ENCODE assay signal across 17 mouse cellular contexts in genomic region chr1:120020322-120020897, GRCm38 (mm10). TPM values are rescaled to one million over a fixed set of nuclear protein-coding genes. Genes with fewer than 3 reads are reported as not detected.
"Had no signal": no experiment of that assay in that cellular context is flagged by ENCODE, and none has a peak within 500 bp of the region (broad histone marks: within the 10 kb centered on the region; RNA-seq: fewer than 3 reads in every experiment).

No protein-coding gene starts in this region.

- H3K27me3 ChIP-seq: limb, embryonic 13.5 days; liver, embryonic 15.5 days; midbrain, embryonic 15.5 days; neural tube, embryonic 13.5 days had no signal

- ATAC-seq: intestine, postnatal 0 days; midbrain, embryonic 15.5 days had no signal

- DNase-seq: kidney, adult 8-10 months; kidney, postnatal 25 days; left cerebral cortex, postnatal 4 days; lung, embryonic 14.5 days; lung, postnatal 10 days; lung, postnatal 4 days; retina, postnatal 1 day; right cerebral cortex, postnatal 14 days had no signal

- H3K4me3 ChIP-seq: layer of hippocampus, adult 2 months; limb, embryonic 13.5 days; liver, embryonic 15.5 days; midbrain, embryonic 15.5 days; neural tube, embryonic 13.5 days had no signal

- H3K4me1 ChIP-seq: liver, embryonic 15.5 days; midbrain, embryonic 15.5 days; neural tube, embryonic 13.5 days had no signal

- H3K36me3 ChIP-seq: limb, embryonic 13.5 days; liver, embryonic 15.5 days; midbrain, embryonic 15.5 days; neural tube, embryonic 13.5 days had no signal

- H3K4me2 ChIP-seq: limb, embryonic 13.5 days; liver, embryonic 15.5 days; lung, embryonic 14.5 days; midbrain, embryonic 11.5 days; midbrain, embryonic 15.5 days; neural tube, embryonic 13.5 days had no signal

- H3K9me3 ChIP-seq: limb, embryonic 13.5 days; liver, embryonic 15.5 days; midbrain, embryonic 15.5 days; neural tube, embryonic 13.5 days had no signal

- H3K27ac ChIP-seq: layer of hippocampus, adult 2 months; limb, embryonic 13.5 days; liver, embryonic 15.5 days; midbrain, embryonic 15.5 days; neural tube, embryonic 13.5 days; stomach, postnatal 0 days had no signal

- H3K9ac ChIP-seq: limb, embryonic 13.5 days; liver, embryonic 15.5 days; lung, embryonic 14.5 days; midbrain, embryonic 15.5 days; neural tube, embryonic 13.5 days had no signal

RNA-seq across cellular contexts. Expression of gene Sctr, which starts 13.7 kb away (rescaled TPM):
- total RNA-seq: liver, adult 2 months had no signal
- polyA plus RNA-seq: liver, adult 2 months; liver, embryonic 15.5 days had no signal

RNA-seq across cellular contexts. Expression of gene Cfap221, which starts 23.4 kb away (rescaled TPM):
- total RNA-seq: liver, adult 2 months had no signal
- polyA plus RNA-seq: intestine, postnatal 0 days; liver, adult 2 months; lung, embryonic 14.5 days had no signal
